Mouse (Mus musculus): ENCODE data around the gene Elmo1.

Elmo1 gene

DNA sequence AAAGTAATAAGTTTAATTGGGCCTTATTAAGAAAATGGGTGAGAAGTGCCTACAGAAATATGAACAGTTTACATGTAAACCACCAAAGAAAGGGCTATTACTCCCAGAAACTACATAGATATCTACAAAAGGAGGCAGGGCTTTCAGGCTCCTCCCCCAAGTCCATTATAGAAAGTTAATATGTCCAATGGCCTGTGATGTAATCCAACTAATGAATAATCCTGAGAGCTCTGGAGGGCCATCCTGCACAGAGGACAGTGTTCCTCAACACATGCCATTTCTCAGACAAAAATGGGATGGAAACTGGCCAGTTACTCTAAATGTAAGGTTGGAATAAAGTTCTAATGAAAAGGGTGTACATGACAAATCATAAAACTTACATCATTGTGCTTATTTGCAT is 373.8 kb downstream of the Elmo1 start:
- ATAC-seq (ENCODE audit: low TSS enrichment), result no peak

DNA sequence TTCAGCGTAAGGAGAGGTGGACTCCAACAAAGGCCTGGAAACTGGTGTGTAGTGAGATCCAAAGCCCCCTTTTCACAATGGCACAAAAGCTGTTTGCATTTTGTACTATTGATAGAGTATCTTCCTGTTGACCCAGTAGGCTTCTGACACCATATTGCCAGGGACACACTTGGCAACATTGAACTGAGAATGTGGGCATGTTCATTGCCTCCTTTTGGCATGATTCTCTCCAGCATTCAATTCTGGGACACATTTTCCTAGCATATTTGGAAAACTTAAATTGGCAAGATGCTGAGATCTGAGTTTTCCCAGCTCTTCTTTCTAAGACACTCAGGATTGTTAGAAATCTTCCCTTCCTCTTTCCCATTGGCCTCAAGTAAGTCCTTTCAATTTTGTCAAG is 377.0 kb downstream of the Elmo1 start:
- ATAC-seq (ENCODE audit: low TSS enrichment), result peak; percentile 54

DNA sequence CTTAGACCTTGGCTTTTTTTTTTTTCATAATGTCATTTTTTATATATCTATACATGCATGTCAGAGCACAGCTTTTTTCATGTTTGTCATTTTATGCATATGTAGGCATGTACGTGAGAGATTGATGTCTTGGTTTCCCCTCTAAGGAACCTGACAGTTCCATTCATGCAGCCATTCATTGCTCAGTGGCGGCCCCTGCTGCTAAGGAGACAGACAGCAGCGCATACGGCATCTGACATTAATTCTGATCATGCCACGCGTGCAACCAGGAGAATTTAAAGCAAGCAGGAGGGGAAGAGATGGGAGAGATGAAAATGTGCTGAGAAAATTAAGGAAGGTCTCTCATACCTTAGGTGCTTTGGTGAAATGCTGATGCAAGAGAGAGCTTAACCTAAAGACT is 381.3 kb downstream of the Elmo1 start:
- ATAC-seq (ENCODE audit: low TSS enrichment), result peak; percentile 40

DNA sequence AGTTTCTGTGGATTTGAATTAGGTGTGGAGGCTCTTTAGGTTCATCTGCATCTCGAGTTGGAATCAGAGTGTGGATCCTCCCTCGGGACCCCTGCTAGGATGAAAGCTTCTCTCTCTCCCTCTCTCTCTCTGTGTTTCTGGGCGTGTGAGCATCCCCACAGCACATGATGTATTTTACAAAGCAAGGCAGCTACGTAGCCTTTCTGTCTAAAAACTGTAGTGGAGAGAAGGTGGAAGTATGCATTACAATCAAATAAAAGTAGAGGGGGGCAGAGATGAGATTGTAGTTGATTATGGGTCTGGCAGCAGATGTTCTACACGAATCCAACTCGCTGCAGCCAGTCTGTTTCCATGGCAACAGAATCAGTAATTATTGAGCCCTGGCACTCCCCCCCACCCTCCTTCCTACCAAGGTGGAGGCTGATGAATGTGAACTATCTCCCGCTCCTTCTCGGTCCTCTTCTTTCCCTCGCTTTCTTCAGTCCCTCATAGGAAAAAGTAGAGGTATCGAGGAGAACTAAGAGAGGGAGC is 382.0 kb downstream of the Elmo1 start:
- ATAC-seq (ENCODE audit: low TSS enrichment), result peak; percentile 49

DNA sequence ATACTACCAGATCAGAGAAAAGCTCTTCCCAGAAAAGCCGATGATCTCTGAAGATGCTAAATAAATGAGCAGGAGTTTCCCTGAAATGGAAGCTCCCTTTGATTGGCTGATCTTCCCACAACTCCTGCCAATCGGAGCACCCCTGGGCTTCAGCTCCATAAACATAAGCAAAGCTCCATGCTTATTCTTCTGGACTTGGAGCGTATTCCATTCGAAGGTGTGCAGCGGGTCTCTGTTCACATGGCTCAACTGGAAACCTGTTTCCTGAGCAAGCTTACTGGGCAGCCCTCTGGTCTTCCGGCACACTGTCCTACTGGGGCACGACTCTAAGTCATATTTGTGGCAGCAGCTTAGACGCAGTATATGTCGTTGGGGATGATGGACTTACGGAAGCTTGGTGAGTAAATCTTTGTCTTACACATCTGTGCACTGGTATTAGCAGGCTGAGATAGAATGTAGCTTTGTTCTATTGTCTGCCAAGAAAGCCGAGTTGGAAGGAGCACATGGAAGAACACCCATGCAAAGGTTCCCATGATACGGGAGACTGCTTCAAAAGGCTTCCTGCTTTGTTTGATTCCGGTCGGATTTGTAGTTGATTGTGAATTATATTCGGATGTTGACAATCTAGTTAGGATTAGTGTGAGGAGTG is 382.6 kb downstream of the Elmo1 start:
- ATAC-seq (ENCODE audit: low TSS enrichment), result peak; percentile 73

DNA sequence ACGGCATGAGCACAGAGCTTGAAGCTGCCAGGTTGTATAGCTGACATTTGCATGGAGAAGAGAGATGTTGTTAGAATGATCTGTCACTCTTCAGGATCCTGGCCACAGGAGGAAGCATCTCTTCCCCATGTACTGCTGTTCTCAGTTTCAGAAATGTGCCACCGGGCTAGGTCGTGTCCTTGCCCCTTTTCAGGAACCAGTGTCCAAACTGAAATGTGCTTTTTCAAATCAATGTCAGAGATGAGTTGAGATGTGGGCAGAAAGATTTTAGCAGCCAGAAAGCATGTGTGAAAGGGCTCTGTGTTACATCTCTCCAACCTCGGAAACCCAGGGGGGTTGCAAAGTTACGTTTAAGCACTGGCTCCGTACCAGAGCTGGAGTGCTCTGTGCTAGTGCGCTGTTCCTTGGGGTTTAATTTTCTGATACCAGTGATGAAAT is 383.3 kb downstream of the Elmo1 start:
- peak; percentile 7; the same call in 1 of the 2 replicates for ATAC-seq (ENCODE audit: low TSS enrichment)

DNA sequence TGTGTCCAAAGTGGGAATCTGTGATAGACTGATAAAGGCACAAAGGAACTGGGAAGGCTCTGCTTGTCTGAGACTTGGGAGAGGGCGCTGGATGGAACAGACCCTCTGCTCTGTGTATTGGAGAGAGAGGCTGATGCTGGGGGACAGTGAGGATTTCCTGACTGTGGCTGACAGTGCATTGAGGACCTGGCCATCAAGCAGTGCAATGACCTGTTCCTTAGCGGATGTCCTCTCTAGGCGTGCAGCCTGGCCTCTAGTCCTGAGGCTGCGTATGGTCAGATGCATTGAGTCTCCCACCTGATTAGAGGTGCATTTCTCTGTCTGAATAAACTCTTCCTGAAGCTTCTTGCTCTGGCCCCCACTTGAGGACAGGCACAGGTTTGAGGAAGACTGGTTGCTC is 384.2 kb downstream of the Elmo1 start:
- ATAC-seq (ENCODE audit: low TSS enrichment), result no peak

DNA sequence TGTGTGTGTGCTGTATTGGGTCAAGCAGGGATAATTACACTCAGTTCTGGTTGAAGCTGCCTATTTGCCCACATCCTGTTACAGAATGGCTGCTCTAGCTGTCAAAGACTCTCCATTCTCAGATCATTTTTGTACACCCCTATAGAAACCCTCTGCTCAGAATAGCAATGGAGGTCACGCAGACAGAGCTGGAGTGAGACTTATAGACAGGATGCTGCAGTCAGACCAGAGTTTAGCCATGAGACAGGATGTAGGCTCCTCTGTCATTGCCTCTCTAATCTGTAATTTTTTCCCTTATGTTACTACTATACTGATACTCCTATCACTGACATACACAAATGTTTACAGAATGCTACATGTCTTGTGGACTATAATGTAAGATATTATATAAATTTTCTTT is 391.4 kb downstream of the Elmo1 start:
- no peak for ATAC-seq (ENCODE audit: low TSS enrichment)

DNA sequence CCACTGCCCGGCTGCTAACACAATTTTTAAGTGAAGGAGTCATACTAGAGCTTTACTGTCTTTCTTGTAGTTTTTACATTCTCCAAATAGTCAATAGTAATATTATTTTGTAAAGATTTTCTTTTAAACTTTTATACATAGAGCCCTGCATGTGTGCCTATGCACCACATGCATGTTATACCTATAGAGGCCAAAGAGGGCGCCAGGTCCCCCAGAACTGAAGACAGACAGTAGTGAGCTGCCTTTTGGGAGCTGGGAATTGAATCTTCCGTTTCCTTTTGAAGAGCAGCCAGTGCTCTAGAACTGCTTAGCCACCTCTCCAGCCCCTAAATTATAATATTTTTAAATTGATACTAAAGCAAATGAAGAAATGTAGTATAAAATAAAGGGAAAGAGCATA is 398.7 kb downstream of the Elmo1 start:
- no peak for ATAC-seq (ENCODE audit: low TSS enrichment)

DNA sequence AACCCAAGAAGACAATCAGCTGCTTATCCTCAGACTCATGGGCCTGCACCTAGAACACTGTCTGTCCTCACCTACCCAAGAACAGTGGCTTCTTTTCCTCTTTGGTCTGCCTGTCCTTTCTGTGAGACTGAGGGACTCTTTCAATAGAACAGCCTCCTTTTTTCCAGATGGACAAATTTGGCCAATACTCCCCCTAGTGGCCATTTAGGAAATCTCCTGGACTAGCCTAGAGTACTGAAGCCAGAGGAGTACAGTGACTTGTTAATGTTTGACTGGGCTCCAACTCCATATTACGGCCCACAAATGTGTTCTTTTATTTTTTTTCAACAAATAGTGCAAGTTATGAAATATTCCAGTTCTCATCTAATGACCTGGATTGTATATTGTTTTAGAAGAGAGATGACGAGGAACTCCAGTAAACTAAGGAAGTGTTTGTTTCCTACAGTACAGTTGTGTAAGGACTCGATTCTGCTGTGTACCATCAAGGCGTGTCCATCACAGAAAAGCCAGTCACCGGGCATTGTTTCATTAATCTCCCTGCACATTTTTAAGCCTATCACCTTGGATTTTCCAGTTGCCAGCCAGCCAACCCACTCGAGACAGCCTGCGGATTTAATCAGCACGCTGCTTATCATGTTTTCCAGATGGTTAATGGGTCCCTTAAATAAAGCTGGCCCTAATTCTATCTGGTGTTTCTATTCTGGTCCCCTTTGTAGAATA is 399.5 kb downstream of the Elmo1 start:
- ATAC-seq (ENCODE audit: low TSS enrichment), result peak; percentile 51

DNA sequence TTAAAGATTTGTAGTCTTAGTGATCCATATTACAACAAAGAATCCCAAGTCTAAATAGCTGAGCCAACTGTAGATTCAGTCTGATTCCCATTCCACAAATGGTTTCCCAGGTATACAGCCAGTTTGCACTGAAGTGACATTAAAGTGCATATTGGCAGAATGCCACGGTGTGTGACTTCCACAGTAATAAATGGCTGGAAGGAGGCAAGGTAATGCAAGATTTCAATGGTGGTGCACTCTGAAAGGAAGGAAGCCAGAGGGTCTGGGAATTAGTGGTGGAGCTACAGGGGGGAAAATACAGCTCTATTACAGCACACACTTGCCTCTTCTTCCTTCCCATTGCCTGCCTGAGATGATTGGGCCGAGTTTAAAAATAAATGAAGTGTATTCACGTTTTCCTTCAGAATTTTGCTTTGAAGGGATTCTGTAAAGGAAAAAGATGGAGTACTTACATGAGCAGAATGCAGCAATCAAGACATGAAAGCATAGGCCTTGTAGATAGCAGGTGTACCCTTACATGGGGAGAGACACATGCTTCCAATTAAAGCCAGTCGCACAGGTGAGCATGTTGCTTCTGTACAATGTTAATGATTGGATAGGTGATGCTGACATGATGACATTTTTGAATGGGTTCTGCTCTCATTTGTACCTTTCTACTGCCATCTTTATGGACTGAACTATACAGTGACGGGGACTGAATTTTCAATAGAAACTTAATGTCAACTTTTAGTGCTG is 400.6 kb downstream of the Elmo1 start:
- ATAC-seq (ENCODE audit: low TSS enrichment), result no peak

DNA sequence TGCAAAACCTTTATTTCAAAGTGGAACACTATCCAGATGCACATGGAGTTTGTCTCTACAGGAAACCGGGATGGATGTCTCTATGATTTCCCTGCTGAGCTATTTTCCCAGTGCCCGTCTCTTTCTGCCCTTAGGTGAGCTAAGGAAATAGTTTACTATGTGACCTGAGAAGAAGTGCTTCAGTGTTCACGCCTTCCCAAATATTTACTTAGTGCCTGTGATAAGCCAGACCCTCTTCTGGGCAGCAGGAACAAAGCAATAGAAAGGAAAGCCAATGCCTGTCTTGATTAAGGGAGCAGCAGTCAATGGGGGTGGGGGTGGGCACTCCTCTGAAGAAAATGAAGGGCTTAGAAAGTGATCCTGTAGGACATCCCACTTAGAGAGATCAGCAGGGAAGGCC is 401.3 kb downstream of the Elmo1 start:
- no peak for ATAC-seq (ENCODE audit: low TSS enrichment)

DNA sequence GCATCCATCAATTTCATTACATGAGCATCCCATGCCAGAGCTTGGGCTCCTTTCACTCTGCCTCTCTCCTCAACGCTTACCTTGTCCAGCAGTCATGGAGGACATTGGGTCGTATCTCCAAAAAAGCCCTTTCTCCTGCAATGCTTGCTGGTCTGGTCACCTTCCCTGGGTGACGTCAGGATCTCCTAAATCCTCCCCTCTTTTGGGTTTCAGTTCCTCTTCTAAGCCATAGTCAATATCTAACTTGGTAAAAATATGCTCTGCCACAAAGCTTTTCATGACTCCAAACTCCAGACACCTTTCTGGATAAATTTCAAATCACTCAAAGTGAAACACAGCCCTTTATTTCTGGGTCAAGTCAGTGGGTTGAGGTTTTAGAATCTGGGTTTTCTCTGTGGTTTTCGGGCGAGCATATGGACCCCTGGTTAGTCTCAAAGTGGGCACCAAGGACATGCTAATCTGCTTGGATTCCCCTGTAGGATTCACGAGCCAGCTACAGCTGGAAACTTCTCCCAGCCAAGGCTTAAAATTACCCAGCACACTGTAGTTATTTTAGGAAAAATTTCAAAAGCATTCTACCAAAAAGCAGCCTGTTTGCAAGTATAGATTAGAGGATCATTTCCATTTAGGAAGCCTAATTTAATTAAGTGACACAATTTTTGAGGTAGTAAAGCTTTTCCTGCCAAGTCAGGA is 403.8 kb downstream of the Elmo1 start:
- ATAC-seq (ENCODE audit: low TSS enrichment), result peak; percentile 74

DNA sequence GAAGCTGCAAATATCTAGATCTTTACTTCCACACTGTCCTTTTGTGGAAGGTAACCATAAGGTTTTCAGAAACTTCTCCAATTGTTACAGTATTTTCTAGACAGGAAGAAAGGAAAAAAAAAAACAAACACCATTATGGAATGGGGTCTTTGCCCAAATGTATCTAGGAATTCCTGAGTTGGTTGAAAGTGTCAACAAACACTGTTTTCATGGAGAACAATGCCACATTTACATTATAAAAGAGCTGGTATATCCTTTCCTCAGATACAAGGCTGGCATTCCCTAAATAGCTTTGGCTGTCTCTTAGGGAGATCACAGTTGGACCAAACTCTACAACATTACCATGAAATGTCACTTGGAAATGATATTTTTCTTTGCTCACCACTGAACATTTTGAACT is 411.5 kb downstream of the Elmo1 start:
- ATAC-seq (ENCODE audit: low TSS enrichment), result peak; percentile 45; the same call in 1 of the 2 replicates

DNA sequence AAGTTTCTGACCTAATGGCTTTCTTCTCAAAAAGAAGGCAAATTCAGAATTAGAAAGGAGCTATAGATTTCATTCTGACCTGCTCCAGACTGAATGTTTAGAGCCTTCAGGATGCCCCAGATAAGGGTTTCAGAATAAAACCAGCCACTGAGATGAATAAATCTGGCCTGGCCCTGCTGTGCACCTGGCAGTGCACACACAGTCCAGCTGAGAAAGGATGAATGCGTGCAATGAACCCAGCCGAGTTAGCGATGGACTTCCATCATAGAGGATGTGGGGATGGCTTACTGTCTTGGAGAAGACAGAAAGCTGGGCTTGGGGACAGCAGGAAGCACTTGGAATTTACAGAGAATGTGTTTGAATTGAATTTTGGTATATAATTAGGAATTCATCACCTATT is 413.0 kb downstream of the Elmo1 start:
- ATAC-seq (ENCODE audit: low TSS enrichment), result no peak

DNA sequence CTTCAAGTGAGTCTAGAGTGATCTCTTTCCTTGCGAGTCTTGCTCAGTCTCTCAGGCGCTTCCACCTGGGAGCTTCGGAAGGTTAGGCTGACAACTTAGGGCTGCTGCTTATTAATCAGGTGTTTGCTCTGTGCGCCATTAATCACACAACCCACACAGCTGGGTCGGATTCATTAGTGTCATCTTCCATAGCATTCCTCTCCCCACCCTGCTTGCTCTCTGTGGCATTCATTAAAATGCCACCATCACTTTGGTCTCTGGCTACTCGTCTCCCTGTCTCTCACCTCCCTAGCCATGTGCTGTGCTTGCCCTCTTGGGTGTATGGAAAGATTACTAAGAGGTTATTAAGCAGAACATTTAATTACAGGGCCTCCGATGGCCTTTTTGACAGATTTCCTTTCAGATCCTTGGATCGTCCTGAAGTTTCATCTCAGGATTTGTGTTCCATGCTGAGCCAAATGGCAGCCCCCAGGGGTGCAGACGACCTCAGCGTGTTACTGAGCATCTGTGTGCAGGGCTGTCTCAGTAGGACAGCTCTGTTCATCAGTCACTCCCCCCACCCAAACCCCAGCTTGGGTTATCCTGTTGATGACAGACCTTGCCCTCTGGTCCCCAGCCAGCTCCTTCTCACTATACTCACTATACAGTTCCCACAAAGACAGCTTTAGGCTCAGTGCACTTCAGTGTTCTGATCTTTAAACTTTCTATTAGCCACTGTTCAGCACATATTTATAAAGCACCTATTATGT is 417.2 kb downstream of the Elmo1 start:
- ATAC-seq (ENCODE audit: low TSS enrichment), result no peak

DNA sequence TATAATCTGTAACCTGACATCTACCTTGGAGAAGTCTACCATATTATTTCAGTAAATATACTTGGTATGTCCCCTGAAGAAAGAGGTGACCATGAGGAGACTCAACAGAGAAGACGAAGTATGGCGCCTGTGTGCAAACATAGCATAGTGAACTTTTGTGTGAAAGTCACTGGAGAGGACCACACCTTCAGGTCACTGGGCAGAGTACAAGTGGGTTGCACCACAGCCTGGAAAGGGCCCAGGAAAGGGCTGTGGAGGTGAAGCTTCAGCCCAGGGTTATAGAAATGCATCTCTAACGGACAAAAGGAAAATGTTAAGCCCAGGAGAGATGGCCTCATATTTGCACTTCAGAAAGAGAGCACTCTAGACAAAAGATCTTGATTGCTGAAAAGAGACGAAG is 420.6 kb downstream of the Elmo1 start:
- no peak for ATAC-seq (ENCODE audit: low TSS enrichment)

DNA sequence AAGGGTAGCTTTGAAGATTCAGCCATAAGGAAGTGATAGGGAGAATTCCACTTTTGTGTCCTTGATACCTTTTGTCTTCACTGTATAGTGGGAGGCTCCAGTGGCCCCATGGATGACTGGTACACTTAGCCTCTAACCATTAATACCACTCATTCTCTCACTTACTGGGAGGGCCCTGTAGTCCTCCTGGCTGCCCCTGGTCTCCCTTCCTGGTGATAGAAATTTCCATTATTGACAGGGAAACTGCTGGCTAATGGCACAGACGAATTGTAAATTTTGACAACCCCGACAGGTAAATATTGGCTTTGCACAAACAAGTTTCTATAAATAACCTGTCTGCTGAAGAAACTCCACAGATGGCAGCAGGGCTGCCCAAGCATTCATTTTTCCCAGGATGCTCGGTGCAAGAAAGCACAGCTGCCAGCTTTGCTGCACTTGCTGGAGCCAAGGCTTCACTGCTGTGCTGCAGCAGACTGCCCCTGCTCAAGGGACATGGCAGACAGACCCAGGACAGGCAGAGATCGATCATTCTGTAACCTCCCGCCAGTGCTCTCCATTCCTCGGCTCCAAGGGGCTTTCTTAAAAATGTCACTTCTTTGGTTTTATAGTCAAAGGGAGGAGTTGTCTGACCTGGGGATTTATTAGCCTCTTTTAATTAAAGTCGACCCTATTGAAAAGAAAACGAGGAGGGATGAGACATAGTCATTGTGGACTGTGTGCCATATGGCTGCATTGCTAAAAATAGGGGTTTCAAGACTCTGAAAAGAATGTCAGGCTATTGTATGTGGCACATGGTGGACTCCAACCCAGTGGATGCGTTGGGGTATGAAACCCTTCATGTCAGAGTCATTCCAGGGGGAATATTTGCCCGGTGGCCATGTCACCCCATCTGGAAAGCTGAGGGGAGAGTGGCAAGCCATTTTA is 422.2 kb downstream of the Elmo1 start:
- peak; percentile 42 for ATAC-seq (ENCODE audit: low TSS enrichment)

DNA sequence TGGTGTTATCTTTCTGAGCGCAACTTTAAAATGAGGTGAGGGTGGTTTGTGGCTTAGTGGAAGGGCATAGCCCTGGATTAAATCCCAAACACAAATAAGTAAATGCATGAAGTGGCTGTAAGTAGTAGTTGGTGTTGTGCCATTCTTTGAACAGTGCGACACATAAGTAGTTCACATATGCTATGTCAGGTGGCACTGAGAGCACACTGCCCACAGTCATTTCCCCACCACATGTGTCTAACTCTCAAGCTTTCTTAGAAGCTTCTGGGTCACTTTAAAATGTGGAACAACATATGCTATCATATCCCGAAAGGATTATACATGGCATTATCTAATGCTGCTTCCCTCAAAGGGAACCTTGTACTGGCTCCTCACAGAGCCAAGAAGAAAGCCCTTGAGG is 424.3 kb downstream of the Elmo1 start:
- ATAC-seq (ENCODE audit: low TSS enrichment), result peak; percentile 64

DNA sequence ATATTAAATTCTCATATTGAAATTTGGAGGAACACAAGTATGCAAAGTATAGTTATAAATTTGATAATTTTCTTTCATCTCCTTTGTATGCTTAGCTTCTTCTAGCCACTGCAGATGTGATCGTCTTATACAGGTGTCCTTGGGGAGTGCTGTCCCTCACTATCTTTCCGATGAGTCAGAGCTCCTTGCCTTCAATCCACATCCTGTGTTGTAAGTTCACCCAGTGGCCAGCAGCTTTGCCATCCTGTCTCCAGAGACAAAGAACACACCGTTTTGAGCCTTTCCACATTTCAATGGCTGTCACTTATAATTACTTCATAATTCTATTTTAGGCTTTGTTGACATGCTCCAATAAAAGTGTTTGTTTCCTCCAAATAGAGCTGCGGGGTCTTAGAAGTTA is 425.7 kb downstream of the Elmo1 start:
- no peak for ATAC-seq (ENCODE audit: low TSS enrichment)
